Mouse (Mus musculus) heart, postnatal 25 days (tissue): ENCODE results near the gene Olfr676. TPM values are rescaled to one million over a fixed set of nuclear protein-coding genes. Genes with fewer than 3 reads are reported as not detected.
"Not testable (repeated sequence)": the region's sequence is repeated elsewhere in the genome, so short reads cannot be mapped to it uniquely, and the experiment has no call there.

Experiments
- DNase-seq: peaks from one replicate; pipeline ENCODE4 v3.0.0; 2022; ENCODE audit warnings: low spot score
- intact Hi-C: fragments of 180-260 bp; cut with DNase I; formaldehyde crosslinking; loops from one replicate; pipeline ENCODE4 v1.15.1; 2025
- total RNA-seq, 2 experiments: library from RNA; stranded (reverse); gene quantifications; 2 replicates each; pipeline ENCODE4 v1.2.3; 2021

Gene Olfr676
- total RNA-seq, result not detected

- intact Hi-C loops, result no loop called here
These were observed at the start of gene Olfr676 for GRCm38 (mm10) chr7:105032398-105032797. Gene Olfr676 (plus strand): TSS chr7:105032698.

GRCm38 (mm10) chr7:105001929-105002328 is 30.6 kb upstream of the Olfr676 start, which contains the start of gene Olfr672:
Gene Olfr672 (minus strand): TSS chr7:105002029.
- no peak for DNase-seq
- intact Hi-C loops, result no loop called here

More at GRCm38 (mm10) chr7:105032398-105032797, at the start of gene Olfr676:
- no peak for DNase-seq

GRCm38 (mm10) chr7:105022530-105022929 is 10.0 kb upstream of the Olfr676 start:
- DNase-seq, result no peak
- intact Hi-C loops, result no loop called here

GRCm38 (mm10) chr7:105028360-105028759 is 4.1 kb upstream of the Olfr676 start, which contains the start of gene Olfr675:
Gene Olfr675 (minus strand): TSS chr7:105028460.
- no peak for DNase-seq
- intact Hi-C loops, result no loop called here

GRCm38 (mm10) chr7:105033836-105034235 is 1.3 kb downstream of the Olfr676 start:
- intact Hi-C loops, DNase-seq: not testable (repeated sequence)

- DNase-seq, result no peak
- intact Hi-C loops, result no loop called here
These were observed 26.5 kb downstream of the Olfr676 start for GRCm38 (mm10) chr7:105058951-105059350.

GRCm38 (mm10) chr7:105064175-105064574 is 31.7 kb downstream of the Olfr676 start, which contains the start of gene Olfr678:
Gene Olfr678 (plus strand): TSS chr7:105064475.
- intact Hi-C loops, result no loop called here
- DNase-seq, result no peak

GRCm38 (mm10) chr7:105080905-105081304 is 48.4 kb downstream of the Olfr676 start, which contains the start of gene Olfr679:
Gene Olfr679 (plus strand): TSS chr7:105081205.
- no peak for DNase-seq
- intact Hi-C loops, result no loop called here

Other genes starting within 250 kb of the Olfr676 start
- gene Usp17lb, start 190.1 kb upstream of the Olfr676 start, total RNA-seq, result not detected
- not detected for gene Usp17la, start 175.7 kb upstream of the Olfr676 start, total RNA-seq
- gene Olfr665, start 154.7 kb upstream of the Olfr676 start, total RNA-seq, result not detected
- not detected for gene Olfr666, start 136.7 kb upstream of the Olfr676 start, total RNA-seq
- gene Olfr667, start 111.2 kb upstream of the Olfr676 start, total RNA-seq, result not detected
- gene Olfr668, start 104.6 kb upstream of the Olfr676 start, total RNA-seq, result not detected
- gene Olfr669, start 98.5 kb upstream of the Olfr676 start, total RNA-seq, result not detected
- not detected for gene Olfr670, start 70.1 kb upstream of the Olfr676 start, total RNA-seq
- not detected for gene Olfr671, start 53.6 kb upstream of the Olfr676 start, total RNA-seq
- not detected for gene Olfr672, start 30.7 kb upstream of the Olfr676 start, total RNA-seq
- not detected for gene Olfr675, start 4.2 kb upstream of the Olfr676 start, total RNA-seq
- not detected for gene Olfr677, start 18.7 kb downstream of the Olfr676 start, total RNA-seq
- gene Olfr678, start 31.8 kb downstream of the Olfr676 start, total RNA-seq, result not detected
- not detected for gene Olfr679, start 48.5 kb downstream of the Olfr676 start, total RNA-seq
- gene Olfr680-ps1, start 60.1 kb downstream of the Olfr676 start, total RNA-seq, result not detected
- not detected for gene Olfr681, start 84.1 kb downstream of the Olfr676 start, total RNA-seq
- not detected for gene Olfr683, start 114.3 kb downstream of the Olfr676 start, total RNA-seq
- not detected for gene Olfr684, start 131.0 kb downstream of the Olfr676 start, total RNA-seq
- not detected for gene Olfr685, start 153.3 kb downstream of the Olfr676 start, total RNA-seq
- gene Olfr686, start 174.8 kb downstream of the Olfr676 start, total RNA-seq, result not detected